Mouse (Mus musculus): ENCODE results near the gene Arid5a. TPM values are rescaled to one million over a fixed set of nuclear protein-coding genes. Genes with fewer than 3 reads are reported as not detected.

The Arid5a gene
- 10 to 100 TPM; 15.5 to 16.4 TPM for total RNA-seq (2021)
- long read RNA-seq, experiment 1, full-length matches to known transcripts = 13 of 18 reads
- long read RNA-seq, experiment 1, partial matches to known transcripts = 0 of 18 reads
- long read RNA-seq, experiment 1, other reads (novel, unspliced or antisense) = 5 of 18 reads
- long read RNA-seq, experiment 2, full-length matches to known transcripts = 21 of 22 reads
- long read RNA-seq, experiment 2, partial matches to known transcripts = 0 of 22 reads
- long read RNA-seq, experiment 2, other reads (novel, unspliced or antisense) = 1 of 22 reads

DNA sequence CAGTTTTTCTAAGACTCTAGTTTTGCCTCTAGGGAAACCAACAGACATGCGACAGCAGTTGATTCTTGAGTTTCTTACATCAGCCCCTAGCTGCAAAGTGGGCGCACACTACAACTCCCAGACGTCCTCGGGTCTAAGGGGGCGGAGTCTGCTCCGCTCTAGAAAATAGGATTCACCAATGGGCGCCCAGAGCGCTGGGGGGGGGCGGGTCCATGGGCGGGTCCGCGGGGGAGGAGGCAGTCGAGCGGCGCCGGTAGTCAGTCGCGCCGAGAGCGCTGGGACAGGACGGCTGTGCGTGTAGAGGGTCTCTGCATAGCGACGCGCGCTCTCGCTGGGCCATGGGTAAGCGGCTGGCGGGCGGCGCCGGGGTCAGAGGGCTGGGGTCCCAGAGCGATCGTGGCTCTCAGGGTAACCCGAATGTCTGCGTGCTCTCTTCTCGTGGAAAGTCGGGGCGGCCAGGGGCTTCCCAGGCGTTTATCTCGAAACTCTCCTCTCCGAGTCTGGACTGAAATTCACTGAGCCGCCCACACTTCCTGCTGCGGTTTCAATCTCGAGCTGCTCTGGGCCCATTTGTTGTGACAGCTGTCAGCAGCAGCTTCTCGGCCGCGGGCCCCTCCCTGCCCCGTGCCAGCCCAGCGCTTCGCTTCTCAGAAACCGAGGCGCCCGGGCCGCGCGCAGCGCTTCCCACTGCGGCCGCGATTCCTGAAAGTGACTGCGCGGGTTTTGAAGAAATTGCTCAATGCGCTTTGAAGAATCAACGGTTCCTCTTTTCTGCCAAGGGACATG lies at the start of gene Arid5a:
Arid5a (plus strand) TSS at position 239 of the 786 bp plus-strand sequence.
- DNase-seq = peak; percentile 87

DNA sequence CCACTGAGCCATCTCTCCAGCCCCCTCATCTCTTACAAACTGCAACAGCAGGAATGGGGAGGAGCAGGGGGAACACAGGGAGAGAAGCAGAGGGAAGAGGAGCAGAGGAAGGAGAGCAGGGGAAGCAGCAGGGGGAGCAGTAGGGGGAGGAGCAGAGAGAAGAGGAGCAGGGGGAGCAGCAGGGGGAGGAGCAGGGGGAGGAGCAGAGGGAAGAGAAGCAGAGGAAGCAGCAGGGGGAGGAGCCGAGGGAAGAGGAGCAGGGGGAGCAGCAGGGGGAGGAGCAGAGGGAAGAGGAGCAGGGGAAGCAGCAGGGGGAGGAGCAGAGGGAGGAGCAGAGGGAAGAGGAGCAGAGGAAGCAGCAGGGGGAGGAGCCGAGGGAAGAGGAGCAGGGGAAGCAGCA lies 48.9 kb upstream of the Arid5a start:
- DNase-seq = no peak

DNA sequence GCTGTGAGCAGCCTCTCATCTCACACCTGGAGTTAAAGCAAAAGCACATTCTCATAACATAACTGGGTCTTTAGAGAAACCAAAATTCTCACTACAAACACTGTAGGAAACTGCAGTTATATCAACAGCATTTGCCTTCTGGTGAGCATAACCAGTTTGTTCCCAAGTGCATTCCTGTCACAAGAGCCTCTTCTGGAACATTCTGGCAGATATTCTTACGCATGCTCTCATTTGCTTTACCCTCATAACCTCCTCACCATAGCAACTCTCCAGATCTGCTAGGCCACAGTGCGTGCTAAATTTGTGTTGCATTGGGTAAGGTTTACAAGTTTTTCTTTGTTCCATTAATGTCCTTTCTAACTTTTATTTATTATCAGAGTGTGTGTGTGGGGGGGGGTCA lies 48.3 kb upstream of the Arid5a start:
- no peak for DNase-seq

DNA sequence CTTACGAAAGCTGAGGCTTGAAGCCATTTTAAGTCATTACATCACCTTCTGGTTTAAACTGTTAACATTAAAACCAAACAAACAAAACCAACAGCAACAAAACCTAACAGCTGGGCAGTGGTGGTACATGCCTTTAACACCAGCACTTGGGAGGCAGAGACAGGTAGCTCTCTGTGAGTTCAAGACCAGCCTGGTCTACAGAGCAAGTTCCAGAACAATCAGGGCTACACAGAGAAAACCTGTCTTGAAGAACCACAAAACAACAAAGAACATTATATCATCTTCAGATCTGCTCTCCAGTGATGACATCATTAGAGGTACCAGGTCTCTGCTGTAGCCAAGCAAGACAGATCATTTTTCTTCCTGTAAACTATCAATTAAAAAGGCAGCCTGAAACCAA lies 47.1 kb upstream of the Arid5a start:
- no peak for DNase-seq

DNA sequence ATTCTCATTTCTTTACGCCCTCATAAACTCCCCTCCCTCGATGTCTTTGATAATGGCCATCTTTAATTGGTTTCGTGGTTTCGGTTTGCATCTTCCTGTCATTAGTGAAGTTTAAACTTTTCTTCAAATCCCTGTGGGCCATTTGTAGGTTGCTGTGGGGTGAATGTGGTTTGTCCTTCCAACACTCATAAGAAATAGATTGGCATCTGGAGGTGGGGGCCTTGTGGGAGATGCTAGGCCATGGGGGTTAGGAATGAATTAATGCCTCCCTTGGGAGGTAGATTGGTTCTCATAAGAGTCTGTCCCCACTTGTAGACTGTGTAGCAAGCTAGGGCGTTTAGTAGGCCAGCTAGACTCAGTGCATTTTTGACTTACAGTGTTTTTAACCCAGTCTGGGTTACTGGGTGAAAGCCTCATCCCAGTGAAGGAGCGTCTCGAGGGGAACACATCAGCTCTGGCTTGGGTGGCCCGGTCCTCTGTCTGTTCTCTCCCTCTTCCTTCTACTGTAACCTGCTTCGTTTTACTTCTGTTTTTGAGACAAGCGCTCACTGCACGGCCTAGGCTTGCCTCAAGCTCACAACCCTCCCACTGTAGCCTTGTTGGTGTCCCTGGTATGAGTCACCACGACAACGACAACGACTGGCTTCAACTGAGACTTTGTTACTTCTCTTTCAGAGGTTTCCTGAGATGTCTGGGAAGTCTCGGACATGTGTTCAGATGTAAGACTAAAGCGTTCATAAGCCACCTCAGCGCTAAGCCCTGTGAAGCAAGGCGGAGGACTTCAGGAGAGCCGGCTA lies 45.6 kb upstream of the Arid5a start:
- DNase-seq = no peak

DNA sequence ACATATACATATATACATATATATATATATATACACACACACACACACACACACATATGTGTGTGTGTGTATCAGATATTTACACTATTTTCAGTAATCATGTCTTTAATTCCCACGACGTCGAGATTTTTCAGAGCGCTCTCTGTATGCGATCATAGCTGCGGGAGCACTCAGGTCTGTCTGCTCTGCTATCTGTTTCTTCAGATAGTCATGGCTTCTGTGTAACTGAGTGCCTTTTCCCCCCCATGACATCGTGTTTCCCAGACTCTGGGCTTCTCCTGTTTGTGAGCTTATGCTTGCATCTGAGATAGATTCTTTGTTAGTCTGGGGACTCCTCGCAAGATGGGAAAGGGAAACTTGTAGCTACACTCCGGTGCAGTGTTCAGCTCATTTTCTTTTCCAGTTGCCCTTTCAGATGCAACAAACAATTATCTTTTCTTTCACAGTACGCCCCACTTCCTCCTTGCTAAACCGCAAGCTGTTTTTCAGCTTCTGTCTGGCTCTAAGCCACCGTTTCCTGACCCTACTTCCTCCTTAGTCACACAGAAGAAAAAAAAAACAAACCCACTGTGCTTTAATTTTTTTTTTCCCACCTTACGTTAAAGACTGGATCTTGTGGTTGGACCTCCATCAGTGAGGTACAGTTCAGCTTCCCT lies 43.6 kb upstream of the Arid5a start:
- peak; percentile 24 for DNase-seq

DNA sequence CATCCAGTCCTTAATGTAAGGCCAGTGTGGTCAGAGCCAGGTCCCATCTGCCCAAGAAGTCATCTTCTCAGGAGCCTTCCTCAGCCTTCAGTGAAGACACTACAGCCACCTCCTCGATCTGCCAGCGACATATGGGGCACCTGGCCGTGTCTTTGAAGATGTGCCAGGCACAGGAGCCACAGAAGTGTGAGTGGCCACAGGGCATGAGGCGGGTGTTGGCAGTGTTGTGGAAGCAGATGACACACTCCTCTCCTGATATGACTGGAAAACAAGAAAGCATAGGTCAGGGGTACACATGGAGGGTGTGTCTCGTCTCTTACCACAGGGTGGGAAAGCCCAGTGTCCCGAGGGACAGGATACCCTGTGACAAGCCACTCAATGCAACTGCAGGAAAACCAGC lies 41.2 kb upstream of the Arid5a start:
- DNase-seq = no peak

DNA sequence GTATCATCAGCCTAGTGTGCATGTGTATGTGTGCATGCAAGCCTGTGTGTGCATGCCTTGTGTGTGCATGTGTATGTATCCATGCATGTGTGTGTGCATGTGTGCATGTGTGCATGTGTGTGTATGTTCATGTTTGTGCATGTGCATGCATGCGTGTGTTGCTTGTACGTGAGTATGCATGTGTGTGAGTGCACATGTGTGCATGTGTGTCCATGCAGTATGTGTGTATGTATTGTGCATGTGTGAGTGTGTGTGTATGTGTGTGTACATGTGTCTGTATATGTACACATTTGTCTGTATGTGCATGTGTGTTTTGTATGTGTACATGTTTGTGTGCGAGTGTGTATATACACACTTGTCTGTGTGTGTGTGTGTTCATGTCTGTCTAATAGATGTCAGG lies 39.9 kb upstream of the Arid5a start:
- DNase-seq = no peak

DNA sequence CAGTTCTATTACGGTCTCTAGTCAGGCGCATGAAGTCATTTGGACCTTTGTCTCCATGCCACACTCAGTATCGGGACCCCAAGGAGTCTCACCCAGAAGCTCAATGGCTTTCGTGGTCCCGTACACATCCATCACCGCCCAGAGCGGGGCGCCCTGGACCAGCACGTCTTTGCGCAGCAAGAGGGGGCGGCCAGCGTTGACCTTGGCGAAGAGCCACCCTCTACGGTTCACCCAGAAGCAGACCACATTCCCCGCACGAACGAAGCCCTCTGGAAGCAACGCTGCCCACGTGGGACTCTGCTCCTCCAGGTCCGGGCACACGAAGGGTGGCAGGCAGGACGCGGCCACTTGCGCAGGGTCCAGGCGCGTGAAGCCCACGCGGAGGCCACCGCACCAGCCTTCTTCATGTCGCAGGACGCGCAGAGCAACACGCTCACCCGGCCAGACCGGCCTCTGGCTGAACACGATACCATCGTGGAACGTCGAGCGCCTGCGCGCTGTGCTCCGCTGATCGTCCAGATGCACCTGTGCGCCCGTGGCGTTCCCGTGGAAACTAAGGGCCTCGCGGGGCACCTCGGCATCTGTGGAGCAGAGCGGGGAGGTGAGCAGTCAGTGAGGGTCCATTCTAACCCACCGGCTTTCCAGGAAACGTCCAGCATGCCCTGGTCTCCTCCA lies 38.3 kb upstream of the Arid5a start:
- no peak for DNase-seq

DNA sequence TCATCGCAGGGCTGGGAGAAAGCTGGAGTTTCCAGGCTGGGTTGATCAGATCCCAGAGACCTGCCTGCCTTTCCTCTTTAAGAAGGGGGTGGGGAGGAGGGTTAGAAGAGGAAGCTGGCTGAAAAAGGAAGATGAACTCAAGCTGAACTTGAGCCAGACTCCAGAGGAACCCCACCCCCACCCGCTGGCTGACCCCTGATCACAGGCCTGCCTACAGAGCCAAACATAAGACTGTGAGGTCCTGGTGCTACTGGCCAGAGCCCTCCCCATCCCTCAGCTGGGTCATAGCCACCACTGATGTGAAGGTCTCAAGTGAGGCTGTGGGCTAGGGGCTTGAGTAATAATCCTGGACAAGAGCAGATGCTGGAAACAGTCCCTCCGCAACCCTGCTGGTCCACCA lies 36.9 kb upstream of the Arid5a start:
- DNase-seq = peak; percentile 13

DNA sequence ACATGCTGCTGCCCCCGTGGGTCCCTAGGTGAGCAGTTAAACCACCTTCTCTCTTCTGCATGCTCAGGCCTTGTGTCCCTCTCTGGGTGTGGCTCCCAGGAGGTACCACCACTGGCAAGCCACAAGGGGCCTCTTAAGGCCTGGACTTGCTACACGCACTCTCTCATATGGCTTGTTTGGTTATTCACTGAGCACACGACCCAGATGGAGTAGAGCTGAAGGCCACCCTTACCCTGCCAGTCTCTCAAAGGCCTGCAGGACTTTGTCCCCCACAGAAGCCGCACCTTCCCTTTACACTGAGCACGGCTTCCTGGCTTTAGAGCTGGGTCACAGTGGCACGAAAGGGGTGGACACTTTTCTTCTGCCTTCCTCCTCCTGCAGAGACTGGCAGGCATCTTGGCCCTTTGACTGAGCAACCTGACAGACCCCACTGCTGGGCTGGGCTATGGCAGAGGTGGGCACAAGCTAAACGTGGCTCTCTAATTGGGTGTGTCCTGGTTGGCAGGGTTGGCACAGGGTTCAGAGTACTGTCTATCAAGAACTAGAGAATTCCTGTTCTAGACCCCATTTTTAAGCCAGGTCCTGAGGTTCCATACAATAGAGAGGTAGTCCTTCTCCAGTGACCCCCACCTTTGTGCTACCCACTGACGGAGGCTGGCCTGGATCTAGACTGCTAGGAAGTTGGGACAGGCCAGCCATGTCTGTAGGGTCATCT lies 35.9 kb upstream of the Arid5a start:
- DNase-seq = no peak

DNA sequence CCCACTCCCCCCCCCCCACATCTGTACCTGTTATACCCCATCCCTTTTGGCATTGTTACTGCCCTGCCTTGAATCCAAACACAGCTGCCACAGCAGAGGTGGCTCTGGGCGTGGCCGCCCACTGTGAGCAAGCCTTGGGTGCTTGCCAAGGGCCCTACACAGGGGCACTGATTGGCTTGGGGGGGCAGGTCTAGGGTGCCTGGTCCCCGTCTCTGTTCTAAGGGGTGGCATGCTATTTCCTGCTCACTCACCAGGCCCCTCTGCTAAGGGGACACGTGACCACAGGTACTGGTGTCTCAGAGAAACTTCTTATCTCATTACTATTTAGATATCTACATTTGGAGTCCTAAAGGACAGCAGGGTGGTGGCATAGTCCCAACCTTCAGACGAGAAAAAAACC lies 35.0 kb upstream of the Arid5a start:
- DNase-seq = peak; percentile 22

DNA sequence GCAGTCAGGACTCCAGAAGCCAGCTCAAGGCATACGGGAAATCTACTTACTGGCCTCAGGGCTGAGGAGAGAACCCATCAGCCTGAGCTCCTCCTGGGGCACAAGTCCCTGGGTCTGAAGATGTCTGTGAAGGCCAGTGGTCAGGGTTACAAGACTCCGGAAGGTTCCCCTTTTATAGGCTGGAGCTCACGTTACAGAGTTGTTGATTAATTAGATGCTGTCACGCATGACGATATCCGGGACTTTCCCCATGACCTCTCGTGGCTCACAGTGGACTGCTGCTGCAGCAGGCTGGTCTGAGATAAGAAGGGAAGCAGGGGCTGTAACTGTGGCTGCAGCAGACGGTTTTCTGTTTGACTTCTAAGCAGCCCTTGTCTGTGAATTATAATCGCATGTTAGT lies 34.2 kb upstream of the Arid5a start:
- no peak for DNase-seq

DNA sequence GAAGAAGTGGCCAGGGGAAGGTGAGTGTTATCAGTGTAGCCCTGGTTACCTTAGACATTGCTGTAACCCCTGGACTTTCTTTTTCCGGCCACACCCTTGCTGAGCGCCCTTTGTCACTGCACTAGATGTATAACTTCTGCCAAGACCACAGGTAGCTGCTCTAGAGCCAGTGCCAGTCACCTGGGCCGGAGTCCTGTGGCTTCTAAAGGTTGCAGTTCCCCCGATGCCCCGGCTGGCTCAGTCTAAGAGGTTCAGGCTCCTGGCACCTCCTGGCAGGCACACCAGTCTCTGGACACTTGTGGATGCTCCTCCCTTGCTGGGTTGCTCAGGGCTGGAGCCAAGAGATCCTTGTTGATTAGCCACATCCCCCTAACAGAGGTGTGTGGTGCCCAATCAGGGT lies 33.1 kb upstream of the Arid5a start, which contains the start of gene Neurl3:
Neurl3 (minus strand) TSS at position 225 of the 400 bp plus-strand sequence.
- no peak for DNase-seq

DNA sequence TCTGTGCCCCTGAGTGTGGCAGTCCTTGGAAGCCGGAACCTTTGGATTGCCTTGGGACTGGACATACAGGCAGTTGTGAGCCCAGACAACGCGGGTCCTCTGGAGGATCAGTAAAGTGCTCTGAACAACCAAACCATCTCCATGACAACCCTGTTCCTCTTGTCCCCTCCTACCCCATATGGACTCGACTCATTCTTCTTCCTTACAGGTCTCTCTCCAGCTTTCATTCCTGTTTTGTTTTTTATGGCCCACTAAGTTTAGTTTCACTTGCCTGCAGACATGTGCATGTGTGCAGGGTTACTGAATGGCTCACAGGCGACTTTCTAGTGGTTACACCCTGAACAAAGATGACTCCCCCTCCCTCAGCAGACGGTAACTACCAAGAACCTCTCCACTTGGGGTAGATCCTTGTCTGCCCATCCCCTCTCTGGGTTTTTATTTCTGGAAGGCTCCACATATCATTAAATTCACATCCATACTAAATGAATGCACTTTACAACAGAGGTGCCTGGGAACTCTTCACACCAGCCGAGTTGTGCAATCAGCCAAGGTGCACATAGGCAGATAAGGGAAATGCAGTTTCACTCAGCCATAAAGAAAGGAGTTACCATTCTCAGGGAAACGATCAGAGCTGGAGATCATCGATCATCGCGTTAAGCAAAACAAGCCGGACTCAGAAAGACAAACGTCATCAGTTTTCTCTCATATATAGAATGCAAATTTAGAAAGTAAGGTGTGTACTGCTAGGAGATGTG lies 31.7 kb upstream of the Arid5a start:
- DNase-seq = no peak

DNA sequence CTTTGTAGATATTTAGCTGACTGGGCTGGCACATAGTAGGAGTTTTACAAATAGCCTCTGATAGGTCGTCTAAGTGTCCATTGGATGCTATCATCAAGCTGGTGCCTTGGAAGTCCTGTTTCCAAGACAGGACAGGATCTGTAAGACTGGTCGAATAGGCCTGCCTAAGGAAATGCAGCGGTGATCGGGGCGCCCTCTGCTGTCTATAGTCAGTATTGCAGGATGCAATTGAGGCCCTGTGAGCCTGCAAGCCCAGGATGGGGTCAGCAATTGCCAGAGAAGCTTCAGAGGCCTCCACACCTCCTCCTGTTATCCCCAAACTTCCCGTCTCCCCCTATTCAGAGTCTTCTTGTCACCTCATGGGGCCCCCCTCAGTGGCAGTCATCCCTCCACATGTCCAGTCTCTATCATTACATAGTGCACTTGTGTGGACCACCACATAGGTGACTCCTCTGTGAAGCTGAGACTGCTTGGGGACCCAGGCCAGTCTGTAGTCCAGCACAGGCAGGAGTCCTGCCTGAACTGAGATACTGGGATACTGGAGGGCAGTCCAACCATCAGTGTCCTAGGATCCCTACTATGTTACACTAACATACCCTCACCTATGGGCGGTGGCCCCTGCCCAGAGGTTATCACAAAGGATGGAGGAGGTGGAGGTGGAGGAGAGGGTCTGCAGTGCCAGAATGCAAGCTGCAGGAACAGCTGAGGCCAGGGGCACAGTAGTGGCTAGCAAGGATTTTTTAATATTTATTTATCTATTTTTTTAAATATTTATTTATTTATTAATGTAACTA lies 30.1 kb upstream of the Arid5a start:
- peak; percentile 87 for DNase-seq

DNA sequence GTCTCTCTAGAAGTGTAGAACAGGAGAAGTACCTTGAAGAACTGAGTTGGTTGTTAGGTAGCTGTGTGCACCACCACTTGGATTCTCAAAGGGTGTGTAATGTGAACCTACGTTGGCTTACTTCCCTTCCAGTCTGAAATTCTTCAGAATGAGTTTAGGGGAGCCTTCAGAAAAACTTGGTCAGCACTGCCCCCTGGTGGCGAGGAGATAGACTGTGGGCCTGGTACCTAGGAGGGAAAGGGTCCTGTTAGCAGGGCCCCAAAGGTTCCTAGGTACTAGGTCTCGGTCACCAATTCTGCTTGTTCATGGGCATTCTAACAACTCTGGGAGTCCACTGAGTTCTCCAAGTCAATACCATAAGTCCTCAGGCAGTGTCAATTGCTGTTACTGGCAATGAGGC lies 28.3 kb upstream of the Arid5a start:
- DNase-seq = peak; percentile 89

DNA sequence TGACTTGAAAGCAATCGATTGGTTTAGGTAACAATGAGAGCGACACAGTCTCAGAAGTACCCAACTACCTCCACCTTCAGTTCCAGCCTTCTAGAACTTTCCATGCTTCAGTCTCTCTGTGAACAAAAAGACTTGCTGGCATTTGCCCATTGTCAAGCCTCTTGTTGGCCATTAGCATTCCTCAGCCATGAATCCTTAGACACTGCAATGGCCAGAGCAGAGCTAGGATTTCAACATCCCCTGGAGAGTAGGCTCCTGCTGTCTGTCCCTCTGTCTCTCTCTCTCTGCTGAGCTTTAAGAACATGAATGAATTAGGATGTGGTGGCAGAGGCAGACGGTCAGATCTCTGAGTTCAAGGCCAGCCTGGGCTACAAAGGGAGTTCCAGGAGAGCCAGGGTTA lies 26.6 kb upstream of the Arid5a start:
- no peak for DNase-seq

DNA sequence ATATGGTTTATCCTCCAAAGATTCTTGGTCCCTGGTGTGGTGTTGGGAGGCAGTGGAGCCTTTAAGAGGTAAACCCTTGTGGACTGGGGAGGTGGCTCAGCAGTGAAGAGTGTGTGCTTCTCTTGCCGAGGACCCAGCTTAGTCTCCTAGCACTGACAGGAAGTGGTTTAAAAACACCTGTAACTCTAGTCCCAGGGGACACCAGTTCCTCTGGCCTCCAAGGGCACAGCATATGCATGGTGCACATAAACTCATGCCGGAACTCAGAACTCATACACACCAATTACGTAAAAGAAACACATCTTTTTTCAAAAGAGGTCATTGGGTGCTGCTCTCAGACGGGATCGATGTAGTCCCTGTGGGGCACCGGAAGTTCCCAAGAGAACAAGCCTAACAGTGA lies 25.7 kb upstream of the Arid5a start:
- DNase-seq = no peak

DNA sequence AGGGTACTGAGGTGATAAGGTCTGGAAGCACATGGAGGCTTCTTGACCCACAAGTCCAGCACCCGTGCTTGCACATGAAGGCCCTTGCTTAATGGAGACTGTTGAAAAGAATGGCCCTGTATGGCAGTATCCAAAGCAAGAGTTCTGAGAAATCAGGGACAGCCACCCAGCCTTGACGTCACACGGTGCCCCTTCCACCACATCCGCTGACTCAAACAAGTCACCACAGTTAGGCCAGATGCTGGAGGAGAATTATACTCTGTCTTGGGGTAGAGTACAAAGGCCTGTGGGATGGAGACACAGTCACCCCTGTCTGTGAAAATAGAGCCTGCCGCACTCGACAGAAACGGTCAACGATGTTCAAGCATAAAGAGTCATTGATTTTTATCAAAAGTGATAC lies 14.1 kb upstream of the Arid5a start:
- no peak for DNase-seq

Measured in gastrocnemius, postnatal 10 days (tissue).